Mouse (Mus musculus): ENCODE measurements around the gene Zfp62. TPM values are rescaled to one million over a fixed set of nuclear protein-coding genes. Genes with fewer than 3 reads are reported as not detected.

Gene Zfp62
- polyA plus RNA-seq, 1 experiment = 5.6 TPM

GRCm38 (mm10) chr11:49202523-49203061 is 500 bp upstream of the Zfp62 start:
- Histone ChIP-seq H3K79me2 (ENCODE audit: control insufficient read depth, insufficient read depth) (peaks cover 46% of the 10 kb centered on the region), H3K4me3 (peak overlapping the region; percentile 90), H3K27me3 (ENCODE audit: control insufficient read depth, insufficient read depth, insufficient read length) (no peaks in the 10 kb centered on the region), H3K36me3 (ENCODE audit: control insufficient read depth, insufficient read depth) (peaks cover 7% of the 10 kb centered on the region), H3ac (ENCODE audit: control insufficient read depth, insufficient read length) (peak overlapping the region; percentile 51), H3K4me2 (ENCODE audit: low read depth) (peak overlapping the region; percentile 86)
- TF ChIP-seq MYOD1 (IDR thresholded peaks at IDR 0.05; ENCODE audit: control insufficient read depth in 1 of 3, insufficient read length in 2 of 3, low read depth in 2 of 3) (no peak), MYOG (IDR thresholded peaks at IDR 0.05; ENCODE audit: control insufficient read depth in 1 of 3, insufficient read depth in 1 of 3, insufficient read length in 2 of 3, low read depth in 2 of 3) (no peak), MAX (IDR thresholded peaks at IDR 0.05; ENCODE audit: low read depth) (no peak), REST (IDR thresholded peaks at IDR 0.05; ENCODE audit: insufficient read depth, insufficient read length) (no peak), TCF3 (IDR thresholded peaks at IDR 0.05; ENCODE audit: insufficient read length, low read depth) (no peak), POLR2A (IDR thresholded peaks at IDR 0.05; ENCODE audit: insufficient read length, low read depth) (no peak), SRF (IDR thresholded peaks at IDR 0.05; ENCODE audit: control insufficient read depth, insufficient read length, low read depth) (no peak), POLR2AphosphoS2 (IDR thresholded peaks at IDR 0.05; ENCODE audit: insufficient read length, low read depth) (no peak), USF1 (IDR thresholded peaks at IDR 0.05; ENCODE audit: low read depth) (no peak), E2F4 (IDR thresholded peaks at IDR 0.05; ENCODE audit: insufficient read depth) (no peak), CEBPB (IDR thresholded peaks at IDR 0.05; ENCODE audit: insufficient read depth, poor library complexity, severe bottlenecking) (no peak), TCF12 (IDR thresholded peaks at IDR 0.05; ENCODE audit: insufficient read depth, poor library complexity, severe bottlenecking) (no peak)

DNA sequence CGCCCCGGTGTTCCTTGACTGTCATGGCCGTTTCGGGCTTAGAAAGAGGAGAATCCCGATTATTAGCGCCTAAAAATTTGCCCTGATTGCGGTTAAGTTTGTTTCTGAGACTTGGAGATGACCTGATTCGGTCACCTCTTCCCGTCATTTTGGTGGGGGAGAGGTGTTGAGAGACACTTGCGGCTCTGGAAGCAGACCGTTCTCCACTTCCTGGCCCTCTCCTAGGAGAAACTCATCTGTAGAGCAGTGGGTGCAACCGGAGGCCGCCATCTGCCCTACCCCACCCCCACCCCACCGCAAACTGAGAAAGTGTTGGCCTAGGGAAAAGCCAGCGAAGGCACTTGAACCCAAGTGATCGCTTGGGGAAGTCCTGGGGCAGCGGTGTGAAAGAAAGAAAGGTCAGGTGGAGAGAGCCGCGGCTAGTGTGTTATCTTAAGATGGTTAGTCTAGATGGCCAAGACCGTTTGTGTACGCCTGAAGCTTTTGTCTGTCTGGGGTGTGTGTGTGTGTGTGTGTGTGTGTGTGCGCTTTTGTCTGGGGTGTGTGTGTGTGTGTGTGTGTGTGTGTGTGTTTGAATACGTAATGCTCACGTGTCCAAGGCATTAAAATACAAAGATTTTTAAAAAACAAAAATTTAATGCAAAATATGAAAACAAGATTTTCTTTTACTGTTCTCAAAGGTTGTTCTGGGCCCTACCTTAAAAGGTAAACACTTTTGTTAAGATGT is 842 bp downstream of the Zfp62 start:
- Histone ChIP-seq H3K27me3 (ENCODE audit: control insufficient read depth, insufficient read depth, insufficient read length) (no peaks in the 10 kb centered on the region), H3K79me2 (ENCODE audit: control insufficient read depth, insufficient read depth) (peaks cover 60% of the 10 kb centered on the region), H3ac (ENCODE audit: control insufficient read depth, insufficient read length) (peak overlapping the region; percentile 51), H3K4me2 (ENCODE audit: low read depth) (peak overlapping the region; percentile 72), H3K36me3 (ENCODE audit: control insufficient read depth, insufficient read depth) (peaks cover 7% of the 10 kb centered on the region), H3K4me3 (peak overlapping the region; percentile 90)
- TF ChIP-seq MAX (IDR thresholded peaks at IDR 0.05; ENCODE audit: low read depth) = no peak
- no peak for TF ChIP-seq POLR2AphosphoS2 (IDR thresholded peaks at IDR 0.05; ENCODE audit: insufficient read length, low read depth)
- peak; percentile 3 for TF ChIP-seq POLR2A (IDR thresholded peaks at IDR 0.05; ENCODE audit: insufficient read length, low read depth)
- TF ChIP-seq USF1 (IDR thresholded peaks at IDR 0.05; ENCODE audit: low read depth) = peak; percentile 75

- TF ChIP-seq USF1 (IDR thresholded peaks at IDR 0.05; ENCODE audit: low read depth) (no peak), REST (IDR thresholded peaks at IDR 0.05; ENCODE audit: insufficient read depth, insufficient read length) (no peak), CEBPB (IDR thresholded peaks at IDR 0.05; ENCODE audit: insufficient read depth, poor library complexity, severe bottlenecking) (no peak), POLR2AphosphoS2 (IDR thresholded peaks at IDR 0.05; ENCODE audit: insufficient read length, low read depth) (no peak), MAX (IDR thresholded peaks at IDR 0.05; ENCODE audit: low read depth) (no peak), TCF3 (IDR thresholded peaks at IDR 0.05; ENCODE audit: insufficient read length, low read depth) (no peak), TCF12 (IDR thresholded peaks at IDR 0.05; ENCODE audit: insufficient read depth, poor library complexity, severe bottlenecking) (no peak), SRF (IDR thresholded peaks at IDR 0.05; ENCODE audit: control insufficient read depth, insufficient read length, low read depth) (no peak), MYOG (IDR thresholded peaks at IDR 0.05; ENCODE audit: control insufficient read depth in 1 of 3, insufficient read depth in 1 of 3, insufficient read length in 2 of 3, low read depth in 2 of 3) (no peak), MYOD1 (IDR thresholded peaks at IDR 0.05; ENCODE audit: control insufficient read depth in 1 of 3, insufficient read length in 2 of 3, low read depth in 2 of 3) (no peak)
- H3K4me2 ChIP-seq (ENCODE audit: low read depth) = peak overlapping the region; percentile 72
- H3K79me2 ChIP-seq (ENCODE audit: control insufficient read depth, insufficient read depth) = peaks cover 72% of the 10 kb centered on the region
- peaks cover 7% of the 10 kb centered on the region for H3K36me3 ChIP-seq (ENCODE audit: control insufficient read depth, insufficient read depth)
- no peaks in the 10 kb centered on the region for H3K27me3 ChIP-seq (ENCODE audit: control insufficient read depth, insufficient read depth, insufficient read length)
- H3K4me3 ChIP-seq = peak overlapping the region; percentile 90
- no peak overlapping the region for H3ac ChIP-seq (ENCODE audit: control insufficient read depth, insufficient read length)
Measured at GRCm38 (mm10) chr11:49205080-49205590, 2.0 kb downstream of the Zfp62 start.

- H3K36me3 ChIP-seq (ENCODE audit: control insufficient read depth, insufficient read depth) = peaks cover 7% of the 10 kb centered on the region
- no peak overlapping the region for H3K4me3 ChIP-seq
- no peaks in the 10 kb centered on the region for H3K27me3 ChIP-seq (ENCODE audit: control insufficient read depth, insufficient read depth, insufficient read length)
- H3K79me2 ChIP-seq (ENCODE audit: control insufficient read depth, insufficient read depth) = peaks cover 90% of the 10 kb centered on the region
- no peak overlapping the region for H3ac ChIP-seq (ENCODE audit: control insufficient read depth, insufficient read length)
- H3K4me2 ChIP-seq (ENCODE audit: low read depth) = no peak overlapping the region
- no peak for TF ChIP-seq TCF3 (IDR thresholded peaks at IDR 0.05; ENCODE audit: insufficient read length, low read depth)
- no peak for TF ChIP-seq CEBPB (IDR thresholded peaks at IDR 0.05; ENCODE audit: insufficient read depth, poor library complexity, severe bottlenecking)
- TF ChIP-seq REST (IDR thresholded peaks at IDR 0.05; ENCODE audit: insufficient read depth, insufficient read length) = no peak
- TF ChIP-seq SRF (IDR thresholded peaks at IDR 0.05; ENCODE audit: control insufficient read depth, insufficient read length, low read depth) = no peak
- no peak for TF ChIP-seq TCF12 (IDR thresholded peaks at IDR 0.05; ENCODE audit: insufficient read depth, poor library complexity, severe bottlenecking)
Measured at GRCm38 (mm10) chr11:49207495-49207894, 4.4 kb downstream of the Zfp62 start.

DNA sequence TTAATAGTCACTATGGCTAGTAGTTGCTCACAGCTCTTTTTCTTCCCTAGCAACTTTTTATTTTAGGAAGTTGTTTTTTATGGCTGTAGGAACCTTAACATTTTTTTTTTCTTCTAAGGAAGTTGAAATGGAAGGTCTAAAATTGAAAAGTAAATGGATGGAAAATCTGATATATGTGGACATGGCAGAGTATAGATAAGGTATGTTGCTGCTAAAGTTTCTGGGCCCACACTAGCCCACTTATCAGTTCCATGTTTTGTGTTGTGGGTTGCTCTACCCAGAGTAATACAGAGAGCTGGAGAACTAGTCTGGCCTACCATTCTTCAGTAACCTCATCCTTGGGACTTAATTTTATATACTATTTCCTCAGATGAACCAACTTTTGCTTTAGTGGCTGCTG is 9.5 kb downstream of the Zfp62 start:
- Histone ChIP-seq H3K27me3 (ENCODE audit: control insufficient read depth, insufficient read depth, insufficient read length) (no peaks in the 10 kb centered on the region), H3K4me3 (no peak overlapping the region), H3ac (ENCODE audit: control insufficient read depth, insufficient read length) (no peak overlapping the region), H3K4me2 (ENCODE audit: low read depth) (no peak overlapping the region), H3K79me2 (ENCODE audit: control insufficient read depth, insufficient read depth) (peaks cover 61% of the 10 kb centered on the region), H3K36me3 (ENCODE audit: control insufficient read depth, insufficient read depth) (peaks cover 41% of the 10 kb centered on the region)
- TF ChIP-seq MYOD1 (IDR thresholded peaks at IDR 0.05; ENCODE audit: control insufficient read depth in 1 of 3, insufficient read length in 2 of 3, low read depth in 2 of 3) (no peak), TCF3 (IDR thresholded peaks at IDR 0.05; ENCODE audit: insufficient read length, low read depth) (no peak), TCF12 (IDR thresholded peaks at IDR 0.05; ENCODE audit: insufficient read depth, poor library complexity, severe bottlenecking) (no peak), E2F4 (IDR thresholded peaks at IDR 0.05; ENCODE audit: insufficient read depth) (no peak), POLR2A (IDR thresholded peaks at IDR 0.05; ENCODE audit: insufficient read length, low read depth) (no peak), POLR2AphosphoS2 (IDR thresholded peaks at IDR 0.05; ENCODE audit: insufficient read length, low read depth) (no peak), MAX (IDR thresholded peaks at IDR 0.05; ENCODE audit: low read depth) (no peak), MYOG (IDR thresholded peaks at IDR 0.05; ENCODE audit: control insufficient read depth in 1 of 3, insufficient read depth in 1 of 3, insufficient read length in 2 of 3, low read depth in 2 of 3) (no peak), USF1 (IDR thresholded peaks at IDR 0.05; ENCODE audit: low read depth) (no peak), REST (IDR thresholded peaks at IDR 0.05; ENCODE audit: insufficient read depth, insufficient read length) (no peak)

Data from myocyte (in vitro differentiated cells).